Mouse (Mus musculus) frontal cortex, postnatal 10 days (tissue): Measurements from ENCODE around the gene Plekhg1.

Experiments used
- DNase-seq, 2 experiments: peaks; one replicate each; pipeline ENCODE4 v3.0.0; 2022; ENCODE audit warnings: low spot score in 2 of 2, mixed read lengths in 1 of 2

The Plekhg1 gene

GRCm38 (mm10) chr10:3741791-3742190 is 1.6 kb downstream of the Plekhg1 start:
- DNase-seq = no peak

- no peak for DNase-seq
Observed at GRCm38 (mm10) chr10:3743069-3743468, 2.9 kb downstream of the Plekhg1 start.

GRCm38 (mm10) chr10:3743826-3744225 is 3.7 kb downstream of the Plekhg1 start:
- no peak for DNase-seq

- no peak for DNase-seq
Observed at GRCm38 (mm10) chr10:3746794-3747518, 6.8 kb downstream of the Plekhg1 start.

- no peak for DNase-seq
Observed at GRCm38 (mm10) chr10:3749580-3749979, 9.4 kb downstream of the Plekhg1 start.

GRCm38 (mm10) chr10:3761992-3762391 is 21.8 kb downstream of the Plekhg1 start:
- no peak for DNase-seq

GRCm38 (mm10) chr10:3763199-3763598 is 23.0 kb downstream of the Plekhg1 start:
- DNase-seq = no peak

- no peak for DNase-seq
Observed at GRCm38 (mm10) chr10:3769131-3769530, 29.0 kb downstream of the Plekhg1 start.

GRCm38 (mm10) chr10:3774330-3774729 is 34.2 kb downstream of the Plekhg1 start:
- no peak for DNase-seq

- no peak for DNase-seq
Observed at GRCm38 (mm10) chr10:3776761-3777160, 36.6 kb downstream of the Plekhg1 start.

- DNase-seq = no peak
Observed at GRCm38 (mm10) chr10:3785362-3785761, 45.2 kb downstream of the Plekhg1 start.

- no peak for DNase-seq
Observed at GRCm38 (mm10) chr10:3786531-3786930, 46.4 kb downstream of the Plekhg1 start.

GRCm38 (mm10) chr10:3787006-3787405 is 46.8 kb downstream of the Plekhg1 start:
- DNase-seq = no peak

- no peak for DNase-seq
Observed at GRCm38 (mm10) chr10:3793825-3794224, 53.7 kb downstream of the Plekhg1 start.

GRCm38 (mm10) chr10:3799455-3799854 is 59.3 kb downstream of the Plekhg1 start:
- no peak for DNase-seq

GRCm38 (mm10) chr10:3801254-3801653 is 61.1 kb downstream of the Plekhg1 start:
- no peak for DNase-seq

- no peak for DNase-seq
Observed at GRCm38 (mm10) chr10:3805334-3805733, 65.2 kb downstream of the Plekhg1 start.

GRCm38 (mm10) chr10:3807980-3808379 is 67.8 kb downstream of the Plekhg1 start:
- DNase-seq = no peak

- DNase-seq = no peak
Observed at GRCm38 (mm10) chr10:3810476-3811273, 70.5 kb downstream of the Plekhg1 start.

GRCm38 (mm10) chr10:3818940-3819701 is 79.0 kb downstream of the Plekhg1 start:
- DNase-seq = peak; percentile 34 to 36

GRCm38 (mm10) chr10:3823826-3824225 is 83.7 kb downstream of the Plekhg1 start:
- no peak for DNase-seq

- no peak for DNase-seq
Observed at GRCm38 (mm10) chr10:3826043-3826442, 85.9 kb downstream of the Plekhg1 start.
